Comparison of ENCODE assay signal across 12 mouse cellular contexts in genomic region chr5:52062214-52062613, GRCm38 (mm10).
DNase-seq lines count a peak whose midpoint lies in the region; ATAC-seq lines count a peak whose summit lies in the region.
"Had no signal": no experiment of that assay in that cellular context is flagged by ENCODE, and none has a peak within 500 bp of the region (broad histone marks: within the 10 kb centered on the region; RNA-seq: fewer than 3 reads in every experiment).

No protein-coding gene starts in this region.

- DNase-seq in cerebellum, adult 18-20 months, result peak; percentile 22 to 30
- no peak for DNase-seq in cerebellum, adult 11 months
- peak; percentile 26 for DNase-seq in midbrain, embryonic 11.5 days (ENCODE audit: low spot score, missing footprints)
- no peak for DNase-seq in midbrain, embryonic 10.5 days (ENCODE audit: low spot score)
- peak; percentile 20 to 24 for DNase-seq in cerebellum, postnatal 36 days
- peak; percentile 26 for DNase-seq in skeletal muscle tissue, adult 2 months (ENCODE audit: low read depth, low spot score)
- no peak for DNase-seq in frontal cortex, postnatal 36 days (ENCODE audit: low spot score in 2 of 2)

- H3K27me3 ChIP-seq in midbrain, embryonic 11.5 days (ENCODE audit: control insufficient read depth, insufficient read depth, low read length), result no peaks in the 10 kb centered on the region
- no peaks in the 10 kb centered on the region for H3K27me3 ChIP-seq in midbrain, embryonic 10.5 days (ENCODE audit: low read depth, poor library complexity, severe bottlenecking)

- no peaks in the 10 kb centered on the region for H3K9me3 ChIP-seq in midbrain, embryonic 11.5 days (ENCODE audit: control insufficient read depth, low read length)
- no peaks in the 10 kb centered on the region for H3K9me3 ChIP-seq in midbrain, embryonic 10.5 days (replicated peaks)
- H3K9me3 ChIP-seq: heart, embryonic 13.5 days had no signal

- 94% methylated on average over 4 of the region's 4 CpGs for WGBS in midbrain, embryonic 11.5 days
- WGBS in midbrain, embryonic 10.5 days, result 94% methylated on average over 4 of the region's 4 CpGs

- no peak for ATAC-seq in midbrain, embryonic 11.5 days (ENCODE audit: low FRiP score)
- no peak for ATAC-seq in granulocyte monocyte progenitor cell, adult 5-6 weeks (replicated peaks; ENCODE audit: poor library complexity, severe bottlenecking)
- ATAC-seq: activated CD4-positive, CD25-positive, alpha-beta regulatory T cell, adult 4 months had no signal

- H3K4me2 ChIP-seq in midbrain, embryonic 11.5 days, result no peak overlapping the region
- H3K4me2 ChIP-seq: heart, embryonic 13.5 days had no signal

- H3K4me1 ChIP-seq in midbrain, embryonic 11.5 days (ENCODE audit: control insufficient read depth, insufficient read depth, low read length), result no peaks in the 10 kb centered on the region
- no peaks in the 10 kb centered on the region for H3K4me1 ChIP-seq in midbrain, embryonic 10.5 days

- H3K4me3 ChIP-seq in midbrain, embryonic 11.5 days (ENCODE audit: low read depth, low read length), result no peak overlapping the region
- no peak overlapping the region for H3K4me3 ChIP-seq in midbrain, embryonic 10.5 days
- H3K4me3 ChIP-seq: heart, embryonic 13.5 days; myocyte had no signal

- no peak overlapping the region for H3K9ac ChIP-seq in midbrain, embryonic 11.5 days (ENCODE audit: low read length)
- H3K9ac ChIP-seq: heart, embryonic 13.5 days had no signal

- no peaks in the 10 kb centered on the region for H3K36me3 ChIP-seq in midbrain, embryonic 11.5 days (ENCODE audit: control insufficient read depth, insufficient read depth, low read length)
- no peaks in the 10 kb centered on the region for H3K36me3 ChIP-seq in midbrain, embryonic 10.5 days
- H3K36me3 ChIP-seq: G1E; heart, embryonic 13.5 days had no signal

- no peak overlapping the region for H3K27ac ChIP-seq in midbrain, embryonic 11.5 days (ENCODE audit: low read depth, low read length)
- H3K27ac ChIP-seq in midbrain, embryonic 10.5 days (replicated peaks), result no peak overlapping the region
- H3K27ac ChIP-seq: heart, embryonic 13.5 days had no signal

Comparison
In these comparisons a context has a peak if more than half of its experiments do, and no peak if none do; other contexts are left out.
1. DNase-seq: peak in cerebellum, adult 18-20 months (2 of 2), midbrain, embryonic 11.5 days (single experiment), cerebellum, postnatal 36 days (2 of 2) and skeletal muscle tissue, adult 2 months (single experiment); none in cerebellum, adult 11 months (single experiment), midbrain, embryonic 10.5 days (single experiment) and frontal cortex, postnatal 36 days (0 of 2).